Mouse (Mus musculus): ENCODE data around the gene 2010003K11Rik. TPM values are rescaled to one million over a fixed set of nuclear protein-coding genes. Genes with fewer than 3 reads are reported as not detected.

Gene 2010003K11Rik
- polyA plus RNA-seq (2017; shearing (Covaris generic)), result not detected

GRCm38 (mm10) chr19:4498062-4498933 is at the start of gene 2010003K11Rik:
TSS of gene 2010003K11Rik (minus strand) at chr19:4498583.

GRCm38 (mm10) chr19:4509986-4510963 is 11.9 kb upstream of the 2010003K11Rik start, which contains the start of gene Pcx:
TSS of gene Pcx (plus strand) at chr19:4510472.

GRCm38 (mm10) chr19:4477345-4478189 is 20.8 kb downstream of the 2010003K11Rik start, which contains the start of gene Syt12:
TSS of gene Syt12 (minus strand) at chr19:4477447.

Other genes starting within 250 kb of the 2010003K11Rik start
- 0.32 TPM for gene Ssh3, start 229.4 kb downstream of the 2010003K11Rik start, polyA plus RNA-seq (2017; shearing (Covaris generic))
- 7.9 TPM for gene Ankrd13d, start 215.4 kb downstream of the 2010003K11Rik start, polyA plus RNA-seq (2017; shearing (Covaris generic))
- 205 TPM for gene Grk2, start 192.4 kb downstream of the 2010003K11Rik start, polyA plus RNA-seq (2017; shearing (Covaris generic))
- gene Kdm2a, start 100.3 kb downstream of the 2010003K11Rik start, polyA plus RNA-seq (2017; shearing (Covaris generic)), result 59.0 TPM
- gene Rhod, start 59.2 kb downstream of the 2010003K11Rik start, polyA plus RNA-seq (2017; shearing (Covaris generic)), result 6.9 TPM
- gene Syt12, start 21.1 kb downstream of the 2010003K11Rik start, polyA plus RNA-seq (2017; shearing (Covaris generic)), result 0.51 TPM
- gene Pcx, start 11.9 kb upstream of the 2010003K11Rik start, polyA plus RNA-seq (2017; shearing (Covaris generic)), result 3.2 TPM
- gene Lrfn4, start 117.1 kb upstream of the 2010003K11Rik start, polyA plus RNA-seq (2017; shearing (Covaris generic)), result 0.69 TPM
- gene Rce1, start 127.1 kb upstream of the 2010003K11Rik start, polyA plus RNA-seq (2017; shearing (Covaris generic)), result 78.0 TPM
- gene Gm960, start 200.1 kb upstream of the 2010003K11Rik start, polyA plus RNA-seq (2017; shearing (Covaris generic)), result 0.23 TPM
- gene Sptbn2, start 212.6 kb upstream of the 2010003K11Rik start, polyA plus RNA-seq (2017; shearing (Covaris generic)), result 0.72 TPM